Mouse (Mus musculus) liver, adult 2 months (tissue): Measurements from ENCODE around the gene Gm10912. TPM values are rescaled to one million over a fixed set of nuclear protein-coding genes. Genes with fewer than 3 reads are reported as not detected.
A peak's percentile ranks its signal among the peaks of the same experiment; 100 is the strongest.
"Not testable (repeated sequence)": the region's sequence is repeated elsewhere in the genome, so short reads cannot be mapped to it uniquely, and the experiment has no call there.

Source experiments
- DNase-seq: peaks from one replicate; pipeline ENCODE4 v3.0.0-alpha.2; 2011; ENCODE audit warnings: low read depth, low spot score; ENCODE audit errors: extremely low read depth
- H3K27ac ChIP-seq: fragments of 200-500 bp; replicated peaks from 2 replicates; pipeline ENCODE4 v1.5.1; 2012; ENCODE audit warnings: low read depth, mild to moderate bottlenecking, control low read depth, inconsistent platforms, low read length; ENCODE audit not compliant: insufficient read depth
- H3K27me3 ChIP-seq: fragments of 200-500 bp; 2 replicates; pipeline ENCODE4 v1.6.1; 2012; ENCODE audit warnings: mild to moderate bottlenecking, moderate library complexity, low read length, inconsistent platforms; ENCODE audit not compliant: control insufficient read depth, insufficient read depth
- H3K36me3 ChIP-seq: fragments of 200-500 bp; 2 replicates; pipeline ENCODE4 v1.6.1; 2012; ENCODE audit warnings: low read length, inconsistent platforms; ENCODE audit not compliant: control insufficient read depth, insufficient read depth
- H3K4me1 ChIP-seq: fragments of 200-500 bp; 2 replicates; pipeline ENCODE4 v1.6.1; 2011; ENCODE audit warnings: low read length; ENCODE audit not compliant: control insufficient read depth, insufficient read depth
- H3K4me3 ChIP-seq: fragments of 200-500 bp; 2 replicates; pipeline ENCODE4 v1.5.1; 2011; ENCODE audit warnings: low read depth, mild to moderate bottlenecking, control low read depth, low read length, moderate library complexity; ENCODE audit not compliant: insufficient read depth
- H3K79me2 ChIP-seq: fragments of 200-500 bp; 2 replicates; pipeline ENCODE4 v1.6.1; 2012; ENCODE audit warnings: inconsistent platforms, mild to moderate bottlenecking, low read length, moderate library complexity; ENCODE audit not compliant: control insufficient read depth, insufficient read depth
- H3K9ac ChIP-seq: fragments of 200-500 bp; 2 replicates; pipeline ENCODE4 v1.6.1; 2012; ENCODE audit warnings: low read depth, mild to moderate bottlenecking, control low read depth, inconsistent platforms, low read length
- CTCF ChIP-seq: fragments of 200-500 bp; IDR thresholded peaks from 2 replicates; pipeline ENCODE4 v1.5.1; 2011; ENCODE audit warnings: low read depth, low read length, control low read depth
- POLR2A ChIP-seq: fragments of 200-500 bp; IDR thresholded peaks from 2 replicates; pipeline ENCODE4 v1.6.1; 2011; ENCODE audit warnings: low read length, control low read depth; ENCODE audit not compliant: insufficient read depth; ENCODE audit errors: extremely low read depth
- WGBS: fragments of 180-500 bp; shearing (Covaris S2); methylation state at CpG from one replicate; pipeline ENCODE4 v1.1.7; 2018; 5-methylcytosine and 5-hydroxymethylcytosine counted together
- polyA plus RNA-seq: library from polyadenylated mRNA; depleted of rRNA; stranded (reverse); fragments of >200 nt; gene quantifications from 2 replicates; pipeline ENCODE4 v1.2.3, GENCODE M21; 2012; rRNA removed
- total RNA-seq: library from RNA; depleted of rRNA; stranded (reverse); fragments of >200 nt; gene quantifications from 2 replicates; pipeline ENCODE4 v1.2.3, GENCODE M21; 2014; rRNA removed

Gene Gm10912
- total RNA-seq (0.40 and 0.65 TPM in 2 replicates), polyA plus RNA-seq (0.11 TPM in 1 of 2 replicates, not detected in the other)

DNA sequence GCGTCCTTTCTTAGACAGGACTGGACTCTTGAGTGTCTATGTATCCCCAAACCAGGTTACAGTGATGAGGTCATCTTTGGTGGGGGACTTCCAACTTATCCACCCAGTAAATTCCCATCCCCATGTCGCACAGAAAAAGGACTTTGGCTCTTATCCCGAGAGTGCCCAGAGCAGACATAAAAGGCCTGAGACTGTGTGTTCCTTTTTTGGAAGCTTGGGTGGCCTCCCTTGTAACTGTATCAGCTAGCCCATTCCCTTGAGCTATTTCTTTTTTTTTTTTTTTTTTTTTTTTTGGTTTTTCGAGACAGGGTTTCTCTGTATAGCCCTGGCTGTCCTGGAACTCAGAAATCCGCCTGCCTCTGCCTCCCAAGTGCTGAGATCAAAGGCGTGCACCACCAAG, at the start of gene Gm10912:
Gm10912 (plus strand) TSS at position 301 of the 400 bp plus-strand sequence.
- not testable (repeated sequence) for H3K9ac ChIP-seq, DNase-seq, H3K4me3 ChIP-seq, H3K79me2 ChIP-seq, H3K27me3 ChIP-seq, H3K4me1 ChIP-seq, H3K27ac ChIP-seq
- 76% methylated on average over 6 of the region's 6 CpGs for WGBS
- H3K36me3 ChIP-seq: peaks cover 10% of the 10 kb centered on the region

- no peak overlapping the region for H3K4me3 ChIP-seq
- no peaks in the 10 kb centered on the region for H3K27me3 ChIP-seq
- WGBS: 88% methylated on average over 7 of the region's 7 CpGs
- H3K79me2 ChIP-seq: peaks cover 5% of the 10 kb centered on the region
- no peak for DNase-seq
- H3K36me3 ChIP-seq: no peaks in the 10 kb centered on the region
- no peak overlapping the region for H3K27ac ChIP-seq
- TF ChIP-seq POLR2A: no peak
- no peak for TF ChIP-seq CTCF
- H3K4me1 ChIP-seq: no peaks in the 10 kb centered on the region
- H3K9ac ChIP-seq: no peak overlapping the region
Observed at GRCm38 (mm10) chr2:104023096-104023495, 42.5 kb upstream of the Gm10912 start.

DNA sequence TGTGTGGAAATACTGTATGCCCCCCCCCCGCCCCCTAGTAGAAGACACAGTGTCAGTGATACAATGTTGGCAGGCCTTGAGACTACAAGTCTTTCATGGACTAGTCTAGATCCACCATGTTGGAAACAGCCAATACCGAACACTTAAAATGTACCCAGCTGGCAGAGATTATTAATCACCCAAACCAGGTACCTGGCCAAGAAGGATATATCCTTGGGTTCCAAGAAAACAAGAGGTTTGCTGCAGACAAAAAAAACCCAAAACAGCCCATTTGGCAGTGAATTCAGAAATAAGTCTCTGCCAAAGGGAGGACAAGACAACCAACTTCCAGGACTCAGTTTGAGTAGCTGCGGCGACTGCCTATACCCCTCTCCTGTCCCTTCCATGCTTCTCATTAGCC, 41.0 kb upstream of the Gm10912 start:
- H3K9ac ChIP-seq: no peak overlapping the region
- peaks cover 2% of the 10 kb centered on the region; the same call in 1 of the 2 replicates for H3K4me1 ChIP-seq
- no peaks in the 10 kb centered on the region for H3K27me3 ChIP-seq
- no peaks in the 10 kb centered on the region for H3K36me3 ChIP-seq
- H3K27ac ChIP-seq: no peak overlapping the region
- no peak for DNase-seq
- no peak overlapping the region for H3K4me3 ChIP-seq
- TF ChIP-seq CTCF (no peak), POLR2A (no peak)
- WGBS: 98% methylated on average over 4 of the region's 4 CpGs
- H3K79me2 ChIP-seq: peaks cover 12% of the 10 kb centered on the region

- Histone ChIP-seq H3K27ac (peak within 1 kb of the TSS; percentile 99), H3K9ac (peak within 1 kb of the TSS; percentile 92), H3K27me3 (no peaks in the 10 kb centered on the region), H3K4me3 (peak within 1 kb of the TSS; percentile 98), H3K36me3 (peaks cover 13% of the 10 kb centered on the region), H3K4me1 (peaks cover 8% of the 10 kb centered on the region), H3K79me2 (peaks cover 14% of the 10 kb centered on the region)
- TF ChIP-seq CTCF: peak; percentile 48; the same call in 1 of the 2 replicates
- peak; percentile 91 for TF ChIP-seq POLR2A
- DNase-seq: peak; percentile 51
- WGBS: 2% methylated on average over 44 of the region's 44 CpGs
Observed at GRCm38 (mm10) chr2:104027458-104028138, 38.0 kb upstream of the Gm10912 start, which contains the start of gene Fbxo3. Gene Fbxo3 (plus strand): TSS chr2:104027721.

DNA sequence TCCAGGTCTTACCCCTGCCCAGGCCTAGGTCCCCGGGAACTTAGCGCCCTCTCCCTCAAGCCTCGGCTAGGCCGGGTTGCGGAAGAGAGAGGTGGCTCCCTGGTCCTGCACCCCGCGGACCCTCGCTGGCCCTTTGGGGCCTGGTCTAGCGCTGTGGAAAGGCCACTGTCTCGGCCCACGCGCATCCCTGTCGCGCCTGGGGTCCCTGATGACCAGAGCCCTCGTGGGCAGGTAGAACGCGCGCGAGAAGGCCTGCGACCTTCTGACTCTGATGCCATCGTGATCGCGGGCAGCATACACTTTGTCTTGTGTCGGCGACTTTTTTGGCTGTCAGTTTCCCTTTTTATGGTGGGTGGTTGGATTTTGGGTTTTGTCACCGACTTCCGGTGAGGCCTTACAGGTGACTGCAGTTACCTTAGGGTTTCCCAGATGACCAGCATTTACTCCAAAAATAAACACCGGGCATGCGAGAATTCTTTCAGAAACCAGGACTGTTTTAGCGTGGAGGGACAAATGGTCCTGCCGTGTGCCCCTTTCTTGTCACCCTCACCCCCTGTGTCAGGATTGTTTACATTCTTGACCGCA, 37.4 kb upstream of the Gm10912 start, which contains the start of gene 4931422A03Rik:
4931422A03Rik (minus strand) TSS at position 223 of the 585 bp plus-strand sequence.
- Histone ChIP-seq H3K27me3 (no peaks in the 10 kb centered on the region), H3K4me1 (peaks cover 8% of the 10 kb centered on the region), H3K79me2 (peaks cover 14% of the 10 kb centered on the region), H3K36me3 (peaks cover 15% of the 10 kb centered on the region), H3K9ac (peak within 1 kb of the TSS; percentile 92), H3K4me3 (peak within 1 kb of the TSS; percentile 98), H3K27ac (peak within 1 kb of the TSS; percentile 99)
- WGBS: under 1% methylated on average over 32 of the region's 32 CpGs
- DNase-seq: peak; percentile 48
- TF ChIP-seq POLR2A (no peak), CTCF (no peak)

GRCm38 (mm10) chr2:104029074-104029473, 36.6 kb upstream of the Gm10912 start:
- Histone ChIP-seq H3K27me3 (no peaks in the 10 kb centered on the region), H3K4me3 (peak overlapping the region; percentile 98), H3K27ac (peak overlapping the region; percentile 99), H3K36me3 (peaks cover 20% of the 10 kb centered on the region), H3K9ac (peak overlapping the region; percentile 48; the same call in 1 of the 2 replicates), H3K79me2 (peaks cover 14% of the 10 kb centered on the region), H3K4me1 (peaks cover 8% of the 10 kb centered on the region)
- TF ChIP-seq CTCF (no peak), POLR2A (no peak)
- peak; percentile 72 for DNase-seq
- 13% methylated on average over 2 of the region's 2 CpGs for WGBS
